Mouse (Mus musculus) embryonic facial prominence, embryonic 15.5 days (tissue): Measurements from ENCODE around the gene Flt3l. TPM values are rescaled to one million over a fixed set of nuclear protein-coding genes. Genes with fewer than 3 reads are reported as not detected.
A peak's percentile ranks its signal among the peaks of the same experiment; 100 is the strongest.

Experiments used
- ATAC-seq: fragments of 200-750 bp; cut with Nextera tagmentation; 2 replicates; pipeline ENCODE4 v1.8.0; 2017; ENCODE audit warnings: low read depth, moderate TSS enrichment; ENCODE audit not compliant: insufficient number of reproducible peaks, low FRiP score, low TSS enrichment
- H3K27ac ChIP-seq: fragments of 300-500 bp; sonication (generic); replicated peaks from 2 replicates; pipeline ENCODE4 v1.5.1; 2015; ENCODE audit warnings: mild to moderate bottlenecking, inconsistent platforms
- H3K27me3 ChIP-seq: fragments of 300-500 bp; sonication (generic); 2 replicates; pipeline ENCODE4 v1.6.1; 2015; ENCODE audit warnings: inconsistent platforms
- H3K36me3 ChIP-seq: fragments of 300-500 bp; sonication (generic); 2 replicates; pipeline ENCODE4 v1.6.1; 2015; ENCODE audit warnings: mild to moderate bottlenecking, inconsistent platforms
- H3K4me1 ChIP-seq: fragments of 300-500 bp; sonication (generic); 2 replicates; pipeline ENCODE4 v1.6.1; 2015; ENCODE audit warnings: inconsistent platforms
- H3K4me2 ChIP-seq: fragments of 300-500 bp; sonication (generic); replicated peaks from 2 replicates; pipeline ENCODE4 v1.6.1; 2015; ENCODE audit warnings: mild to moderate bottlenecking, inconsistent platforms
- H3K4me3 ChIP-seq: fragments of 300-500 bp; sonication (generic); replicated peaks from 2 replicates; pipeline ENCODE4 v1.5.1; 2015; ENCODE audit warnings: mild to moderate bottlenecking, inconsistent platforms
- H3K9ac ChIP-seq: fragments of 300-500 bp; sonication (generic); 2 replicates; pipeline ENCODE4 v1.6.1; 2015; ENCODE audit warnings: inconsistent platforms
- H3K9me3 ChIP-seq: fragments of 300-500 bp; sonication (generic); replicated peaks from 2 replicates; pipeline ENCODE4 v1.6.1; 2016; ENCODE audit warnings: inconsistent platforms
- WGBS: fragments of 180-500 bp; shearing (Covaris S2); methylation state at CpG from one replicate; pipeline ENCODE4 v1.1.7; 2015; 5-methylcytosine and 5-hydroxymethylcytosine counted together
- polyA plus RNA-seq: library from polyadenylated mRNA; unstranded; fragments of >200 nt; fragmentation: Nextera tagmentation; extraction: Ambion mirVana; gene quantifications from 2 replicates; pipeline ENCODE4 v1.2.1, GENCODE M21; 2015

The Flt3l gene
- polyA plus RNA-seq, 1 experiment from 2014 or later, result 2.6 TPM

DNA sequence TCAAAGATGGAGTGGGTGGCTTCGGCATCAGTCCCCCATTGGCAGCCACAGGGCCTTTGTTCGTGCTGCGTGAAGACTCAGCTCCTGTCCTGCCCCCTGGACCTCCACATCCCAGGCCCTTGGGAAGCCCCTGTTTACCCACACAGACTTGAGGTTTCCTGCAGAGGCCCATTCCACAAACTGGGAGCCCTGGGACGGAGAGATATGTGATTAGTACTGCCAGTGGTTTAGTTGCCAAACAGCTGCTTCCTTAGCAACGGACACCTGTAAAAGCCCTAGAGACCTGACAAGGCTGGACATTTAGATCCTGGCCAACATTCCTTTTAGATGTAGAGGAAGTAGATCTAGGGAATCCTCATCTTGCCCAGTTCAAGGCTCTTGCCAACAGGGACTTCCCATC is 5.7 kb upstream of the Flt3l start:
- 81% methylated on average over 5 of the region's 5 CpGs for WGBS
- Histone ChIP-seq H3K4me2 (no peak overlapping the region), H3K9me3 (no peaks in the 10 kb centered on the region), H3K9ac (no peak overlapping the region), H3K4me1 (no peaks in the 10 kb centered on the region; the same call in 1 of the 2 replicates), H3K27me3 (no peaks in the 10 kb centered on the region), H3K27ac (no peak overlapping the region), H3K36me3 (peaks cover 56% of the 10 kb centered on the region), H3K4me3 (no peak overlapping the region)
- no peak for ATAC-seq

DNA sequence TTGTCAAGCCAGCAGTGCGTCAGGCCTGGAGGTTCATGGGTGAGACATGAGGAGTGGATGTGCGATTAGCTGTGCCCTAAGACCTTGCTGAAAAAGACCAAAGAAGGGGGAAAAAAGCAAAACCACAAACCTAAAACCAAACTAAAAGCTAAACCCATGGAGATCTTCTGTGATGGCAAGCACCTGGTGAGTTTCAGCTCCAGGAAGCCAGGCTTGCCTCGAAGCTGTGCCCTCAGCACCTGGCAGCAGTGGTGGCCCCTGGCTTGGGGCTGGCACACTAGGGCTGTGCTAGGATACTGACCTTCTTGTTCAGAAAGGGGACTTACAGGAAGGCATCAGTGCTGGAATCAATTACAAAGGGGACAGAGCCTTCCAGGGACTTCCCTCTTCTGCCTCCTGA is 5.1 kb upstream of the Flt3l start:
- Histone ChIP-seq H3K27ac (no peak overlapping the region), H3K9me3 (no peaks in the 10 kb centered on the region), H3K9ac (no peak overlapping the region), H3K4me3 (no peak overlapping the region), H3K4me2 (no peak overlapping the region), H3K36me3 (peaks cover 51% of the 10 kb centered on the region), H3K27me3 (no peaks in the 10 kb centered on the region), H3K4me1 (no peaks in the 10 kb centered on the region; the same call in 1 of the 2 replicates)
- no peak for ATAC-seq
- WGBS, result 91% methylated on average over 3 of the region's 3 CpGs

DNA sequence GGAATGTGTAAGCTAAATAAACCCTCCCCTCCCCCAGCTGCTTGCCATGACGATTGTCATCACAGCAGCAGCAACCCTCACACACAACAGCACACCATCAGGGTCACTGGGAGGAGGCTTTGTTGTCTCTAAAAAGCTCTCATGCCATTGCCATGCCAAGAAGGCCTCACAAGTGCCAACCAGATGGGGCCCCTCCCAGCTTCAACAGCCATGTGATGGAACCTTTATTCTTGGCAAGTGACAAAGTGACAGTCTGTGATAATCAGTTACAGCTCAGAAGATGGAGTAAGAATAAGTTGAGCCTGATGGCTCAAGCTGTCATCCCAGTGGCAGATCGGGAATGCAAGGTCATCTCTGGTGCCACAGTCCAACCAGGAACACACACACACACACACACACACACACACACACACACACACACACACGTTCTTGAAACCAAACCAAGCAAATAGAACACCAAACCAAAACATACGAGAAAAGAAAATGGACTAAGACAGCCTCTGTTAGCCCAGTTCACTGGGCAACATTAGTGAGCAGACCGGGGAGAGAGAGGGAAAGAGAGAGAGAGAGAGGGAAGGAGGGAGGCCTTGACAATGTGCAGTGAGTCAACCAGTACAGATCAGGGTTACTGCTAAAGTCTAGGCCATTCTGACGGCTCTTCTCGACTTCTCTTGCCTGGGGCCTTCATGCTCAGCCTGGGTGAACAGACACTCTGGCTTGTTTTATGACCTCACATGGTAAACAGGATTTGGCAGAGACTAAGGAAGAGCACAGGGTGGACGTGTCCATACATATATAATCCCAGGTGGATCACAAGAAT is 3.9 kb upstream of the Flt3l start:
- Histone ChIP-seq H3K4me2 (no peak overlapping the region), H3K4me3 (no peak overlapping the region), H3K27ac (no peak overlapping the region), H3K27me3 (no peaks in the 10 kb centered on the region), H3K9me3 (no peaks in the 10 kb centered on the region), H3K36me3 (peaks cover 39% of the 10 kb centered on the region), H3K9ac (no peak overlapping the region), H3K4me1 (peaks cover 4% of the 10 kb centered on the region; the same call in 1 of the 2 replicates)
- ATAC-seq, result no peak
- 64% methylated on average over 8 of the region's 8 CpGs for WGBS

DNA sequence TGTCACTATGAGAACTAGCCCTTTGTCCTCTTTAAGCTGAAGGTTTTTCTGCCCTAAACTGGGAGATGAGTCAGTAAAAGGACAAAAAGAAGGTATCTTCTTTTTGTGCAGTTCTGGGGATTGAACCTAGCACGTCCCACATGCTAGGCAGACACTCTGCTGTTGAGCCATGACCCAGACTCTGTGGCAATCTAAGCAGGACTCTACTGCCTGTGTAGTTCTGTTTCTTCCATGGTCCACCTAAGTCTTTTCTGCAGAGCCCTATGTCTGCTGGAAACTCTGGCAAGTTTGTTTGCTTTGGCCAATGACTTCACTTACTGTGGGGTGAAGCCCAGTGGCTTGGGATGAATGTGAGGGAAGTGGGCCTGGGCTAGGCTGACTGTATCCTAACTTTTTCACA is 2.2 kb upstream of the Flt3l start:
- WGBS, result 83% methylated on average over 1 of the region's 1 CpGs
- Histone ChIP-seq H3K9me3 (no peaks in the 10 kb centered on the region), H3K4me2 (no peak overlapping the region), H3K9ac (no peak overlapping the region), H3K27me3 (no peaks in the 10 kb centered on the region), H3K4me1 (peaks cover 10% of the 10 kb centered on the region; the same call in 1 of the 2 replicates), H3K4me3 (no peak overlapping the region), H3K27ac (no peak overlapping the region), H3K36me3 (peaks cover 22% of the 10 kb centered on the region)
- no peak for ATAC-seq

DNA sequence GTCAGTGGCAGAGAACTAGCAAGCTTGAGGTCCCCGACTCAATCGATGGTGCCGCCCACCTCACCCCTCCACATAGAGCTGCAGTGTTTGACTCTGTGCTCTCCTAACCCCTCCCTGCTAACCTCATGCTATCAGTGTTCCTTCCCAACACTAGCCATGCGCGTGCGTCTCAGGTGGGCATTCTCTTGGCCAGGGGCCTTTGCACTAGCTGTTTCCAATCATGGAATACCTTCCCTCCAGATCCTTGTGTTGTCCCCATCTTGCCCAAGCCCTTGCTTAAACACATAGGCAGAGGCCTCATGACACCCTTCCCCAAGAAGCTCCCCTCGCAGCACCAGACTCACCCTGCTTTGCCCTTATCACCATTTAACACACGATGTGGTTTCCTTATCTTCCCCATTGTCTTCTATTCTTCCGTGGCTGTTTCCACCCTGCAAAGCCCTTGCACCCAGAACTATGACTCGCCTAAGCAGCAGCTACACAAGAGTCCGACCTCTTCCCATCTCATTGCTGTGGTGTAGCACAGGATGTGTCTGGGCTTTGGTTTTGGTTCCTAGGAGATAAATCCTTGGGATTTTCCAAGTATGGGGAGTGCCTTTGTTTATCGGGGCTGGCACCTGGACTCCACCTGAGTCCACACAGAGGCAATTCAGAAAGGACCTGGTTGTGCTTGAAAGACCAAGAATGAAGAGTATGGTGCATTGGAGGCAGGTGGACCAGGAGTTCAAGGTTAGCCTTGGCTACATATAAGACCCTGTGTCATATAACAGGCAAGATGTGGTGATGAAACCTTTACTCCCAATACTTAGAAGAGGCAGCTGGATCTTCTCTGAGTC is 1.2 kb upstream of the Flt3l start:
- H3K4me2 ChIP-seq, result no peak overlapping the region
- no peaks in the 10 kb centered on the region for H3K27me3 ChIP-seq
- H3K4me3 ChIP-seq, result no peak overlapping the region
- H3K9ac ChIP-seq, result no peak overlapping the region
- peaks cover 10% of the 10 kb centered on the region; the same call in 1 of the 2 replicates for H3K4me1 ChIP-seq
- no peak for ATAC-seq
- 77% methylated on average over 12 of the region's 12 CpGs for WGBS
- H3K27ac ChIP-seq, result no peak overlapping the region
- H3K36me3 ChIP-seq, result peaks cover 13% of the 10 kb centered on the region
- H3K9me3 ChIP-seq, result no peaks in the 10 kb centered on the region

DNA sequence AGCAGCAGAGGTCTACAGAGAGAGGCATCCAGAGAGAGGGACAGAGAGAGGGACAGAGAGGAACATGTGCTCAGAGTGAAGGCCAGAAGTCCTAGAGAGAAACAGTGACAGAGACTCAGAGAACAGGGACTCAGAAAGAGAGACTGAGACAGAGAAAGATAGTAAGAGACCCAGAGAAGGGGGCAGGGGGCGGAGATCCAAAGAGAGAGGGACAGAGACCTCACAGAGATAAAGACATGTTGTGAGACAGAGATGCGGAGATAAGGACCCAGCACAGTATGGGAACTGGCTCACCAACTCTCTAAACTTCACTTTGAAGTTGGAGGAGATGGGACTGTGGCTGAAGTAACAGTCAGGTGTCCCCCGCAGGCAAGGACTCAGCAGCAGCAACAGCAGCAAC is 862 bp downstream of the Flt3l start:
- 72% methylated on average over 3 of the region's 3 CpGs for WGBS
- no peak overlapping the region for H3K9ac ChIP-seq
- no peak for ATAC-seq
- no peaks in the 10 kb centered on the region for H3K9me3 ChIP-seq
- H3K36me3 ChIP-seq, result no peaks in the 10 kb centered on the region
- no peaks in the 10 kb centered on the region for H3K27me3 ChIP-seq
- H3K4me3 ChIP-seq, result peak overlapping the region; percentile 60
- H3K4me2 ChIP-seq, result peak overlapping the region; percentile 84
- peaks cover 10% of the 10 kb centered on the region; the same call in 1 of the 2 replicates for H3K4me1 ChIP-seq
- H3K27ac ChIP-seq, result no peak overlapping the region

DNA sequence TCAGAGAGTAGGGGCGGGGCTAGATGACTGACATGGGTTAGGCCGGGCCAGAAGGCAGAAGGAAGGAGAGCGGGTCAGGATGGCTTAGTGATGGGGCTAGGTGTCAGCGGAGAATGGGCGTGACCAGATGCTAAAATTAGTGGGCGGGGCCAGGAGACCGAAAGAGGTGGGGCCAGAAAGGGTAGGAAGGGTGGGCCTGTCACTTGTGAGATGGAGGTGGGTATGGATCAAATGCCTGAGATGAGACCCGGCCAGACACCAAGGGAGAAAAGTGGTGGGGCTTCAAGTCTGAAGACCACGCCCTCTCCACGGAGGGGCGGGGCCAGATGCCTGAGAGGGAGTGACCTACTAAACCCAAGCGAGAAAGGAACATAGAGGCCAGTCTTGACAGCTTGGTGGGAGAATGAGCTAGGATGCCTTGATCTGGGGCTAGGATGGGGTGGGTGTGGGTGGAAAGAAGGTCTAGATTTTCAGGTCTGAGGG is 1.6 kb downstream of the Flt3l start:
- H3K4me3 ChIP-seq, result no peak overlapping the region
- no peak for ATAC-seq
- H3K9ac ChIP-seq, result no peak overlapping the region
- H3K4me2 ChIP-seq, result no peak overlapping the region
- WGBS, result 10% methylated on average over 12 of the region's 12 CpGs
- H3K27me3 ChIP-seq, result no peaks in the 10 kb centered on the region
- H3K9me3 ChIP-seq, result no peaks in the 10 kb centered on the region
- no peaks in the 10 kb centered on the region for H3K36me3 ChIP-seq
- no peak overlapping the region for H3K27ac ChIP-seq
- peaks cover 15% of the 10 kb centered on the region for H3K4me1 ChIP-seq

DNA sequence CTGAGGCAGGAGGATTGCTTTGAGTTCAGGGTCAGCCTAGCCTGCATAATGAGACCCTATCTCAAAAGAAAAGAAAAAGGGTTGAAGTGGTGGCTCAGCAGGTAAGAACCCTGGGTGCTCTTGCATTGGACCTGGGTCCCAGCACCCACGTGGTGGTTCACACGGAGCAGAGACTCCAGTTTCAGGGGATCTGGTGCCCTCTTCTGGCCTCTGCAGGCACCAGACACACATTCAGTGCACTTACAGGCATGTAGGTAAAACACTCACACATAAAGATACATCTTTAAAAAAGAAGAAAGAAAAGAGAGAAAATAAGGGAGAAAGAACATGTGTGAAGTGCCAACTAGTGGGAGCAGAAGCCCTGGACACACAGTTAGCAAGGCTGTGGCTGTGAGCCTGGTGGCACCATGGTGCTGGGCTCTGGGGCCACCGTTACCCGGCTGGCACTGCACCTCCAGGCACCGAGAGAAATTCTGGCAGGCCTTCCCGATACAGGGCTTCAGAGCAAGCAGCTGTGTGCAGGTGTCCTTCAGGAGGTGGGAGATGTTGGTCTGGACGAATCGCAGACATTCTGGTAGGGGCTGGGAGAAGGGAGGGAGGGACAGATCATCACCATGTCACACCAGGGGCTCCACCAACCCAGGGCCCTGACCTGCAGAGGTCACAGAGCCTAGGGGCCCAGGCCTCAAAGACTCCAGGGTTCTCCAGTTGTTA is 2.6 kb downstream of the Flt3l start:
- H3K4me2 ChIP-seq, result no peak overlapping the region
- H3K9me3 ChIP-seq, result no peaks in the 10 kb centered on the region
- no peak for ATAC-seq
- no peaks in the 10 kb centered on the region for H3K36me3 ChIP-seq
- WGBS, result 78% methylated on average over 8 of the region's 8 CpGs
- no peak overlapping the region for H3K27ac ChIP-seq
- no peaks in the 10 kb centered on the region for H3K27me3 ChIP-seq
- peaks cover 20% of the 10 kb centered on the region for H3K4me1 ChIP-seq
- H3K9ac ChIP-seq, result no peak overlapping the region
- no peak overlapping the region for H3K4me3 ChIP-seq

DNA sequence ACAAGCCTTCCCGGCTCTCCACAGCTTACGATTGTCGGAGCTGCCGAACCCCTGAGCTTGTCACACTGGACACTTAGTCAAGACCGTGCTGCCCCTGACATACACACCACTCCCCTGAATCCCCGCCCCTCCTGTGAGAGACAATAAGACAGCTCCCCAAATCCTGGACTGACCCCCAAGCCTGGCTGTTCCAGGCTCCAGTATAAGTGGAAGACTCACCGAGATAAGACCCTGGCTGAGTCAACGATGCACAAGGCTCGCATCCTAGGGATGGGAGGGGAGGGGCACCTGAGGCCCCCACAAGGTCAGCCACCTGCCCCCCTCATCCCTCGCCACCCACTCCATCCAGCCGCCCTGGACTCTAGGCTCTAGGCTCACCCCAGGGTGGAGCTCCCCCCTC is 4.4 kb downstream of the Flt3l start:
- Histone ChIP-seq H3K27ac (no peak overlapping the region), H3K36me3 (peaks cover 6% of the 10 kb centered on the region), H3K4me2 (no peak overlapping the region), H3K9ac (no peak overlapping the region), H3K27me3 (no peaks in the 10 kb centered on the region), H3K4me1 (peaks cover 27% of the 10 kb centered on the region), H3K9me3 (no peaks in the 10 kb centered on the region), H3K4me3 (no peak overlapping the region)
- no peak for ATAC-seq
- WGBS, result 77% methylated on average over 11 of the region's 11 CpGs

DNA sequence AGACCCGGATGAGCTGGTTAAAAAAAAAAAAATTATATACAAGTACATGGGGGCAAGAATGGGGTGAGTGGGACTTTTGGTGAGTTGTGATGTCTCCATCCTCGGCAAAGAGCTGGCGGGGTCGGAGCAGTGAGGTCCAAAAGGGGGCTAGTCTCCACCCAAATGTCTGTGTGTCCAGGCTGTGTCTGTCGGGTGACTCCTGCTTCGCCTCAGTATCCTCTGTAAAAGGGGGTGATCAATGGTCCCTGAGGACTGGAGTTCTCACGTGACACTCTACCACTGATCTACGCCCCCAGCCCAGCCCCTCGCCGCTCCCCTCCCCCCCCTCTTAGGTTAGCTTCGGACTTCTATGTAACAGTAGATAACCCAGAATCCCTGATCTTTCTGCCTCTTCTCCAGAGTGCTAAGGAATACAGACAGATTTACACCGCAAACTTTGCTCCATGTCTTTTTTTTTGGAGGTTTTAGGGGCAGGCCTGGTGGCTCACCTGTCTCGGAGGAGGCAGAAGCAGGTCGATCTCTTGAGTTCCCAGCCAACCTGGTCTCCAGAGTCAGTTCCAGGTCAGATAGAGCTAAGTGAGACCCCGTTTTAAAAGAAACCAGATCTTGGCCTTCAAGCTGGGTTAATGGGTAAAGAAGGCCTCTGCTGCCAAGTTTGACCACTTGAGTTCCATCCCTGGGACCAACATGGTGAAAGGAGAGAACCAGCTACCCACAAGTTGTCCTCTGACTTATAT is 6.3 kb downstream of the Flt3l start:
- H3K27me3 ChIP-seq, result no peaks in the 10 kb centered on the region
- ATAC-seq, result no peak
- WGBS, result 55% methylated on average over 15 of the region's 15 CpGs
- peak overlapping the region; percentile 51 for H3K9ac ChIP-seq
- H3K27ac ChIP-seq, result peak overlapping the region; percentile 92; the same call in 1 of the 2 replicates
- H3K4me3 ChIP-seq, result peak overlapping the region; percentile 90
- peaks cover 40% of the 10 kb centered on the region for H3K4me1 ChIP-seq
- H3K36me3 ChIP-seq, result peaks cover 24% of the 10 kb centered on the region
- H3K4me2 ChIP-seq, result peak overlapping the region; percentile 71
- no peaks in the 10 kb centered on the region for H3K9me3 ChIP-seq
